Mouse (Mus musculus): ENCODE measurements around the gene Myh6. TPM values are rescaled to one million over a fixed set of nuclear protein-coding genes. Genes with fewer than 3 reads are reported as not detected.

The Myh6 gene
- polyA plus RNA-seq, 1 experiment, result 1.4 TPM

DNA sequence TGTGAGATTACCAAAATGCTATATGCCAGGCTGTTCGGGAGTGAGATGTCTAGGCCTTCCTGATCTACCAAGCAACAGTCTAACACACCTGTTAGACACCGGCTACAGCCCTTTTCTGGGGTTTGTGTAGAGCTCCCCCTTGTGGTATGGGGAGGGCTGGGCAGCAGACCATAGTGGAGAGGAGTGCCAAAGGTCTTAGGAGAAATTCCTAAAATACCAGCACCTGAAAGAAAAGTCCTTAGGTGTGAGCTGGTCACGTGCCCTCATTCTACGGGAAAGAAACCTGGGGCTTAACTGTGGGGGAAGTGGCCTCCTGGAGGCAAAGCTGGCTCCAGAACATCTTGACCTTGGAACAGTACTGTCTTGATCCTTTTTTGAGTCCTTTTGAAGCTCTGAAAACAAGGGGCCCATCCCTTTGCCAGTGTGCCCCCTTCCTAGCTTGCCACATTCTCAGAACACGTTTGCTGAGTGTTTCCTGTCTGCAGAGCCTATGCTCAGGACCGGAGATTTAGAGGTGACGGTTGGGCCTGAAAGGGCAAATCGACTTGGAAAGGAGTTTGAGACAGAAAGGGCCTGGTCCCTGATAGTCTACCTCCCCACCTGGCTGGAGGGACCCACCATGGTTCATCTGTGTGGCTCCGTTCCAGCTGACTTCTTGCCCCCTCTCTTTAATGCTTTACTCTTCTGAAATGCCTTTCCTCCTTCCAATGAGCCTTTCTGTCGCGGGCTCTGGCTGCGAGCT lies 27.1 kb downstream of the Myh6 start:
- H3K27ac ChIP-seq (ENCODE audit: control insufficient read depth, insufficient read depth, low read depth, low read length), result no peak overlapping the region
- TF ChIP-seq POLR2A (IDR thresholded peaks at IDR 0.05; ENCODE audit: control insufficient read depth, low read depth, low read length) (no peak), CTCF (IDR thresholded peaks at IDR 0.05; ENCODE audit: control insufficient read depth, insufficient read depth, insufficient replicate concordance, low read depth, low read length) (peak; percentile 67; the same call in 1 of the 2 replicates)
- H3K4me1 ChIP-seq (ENCODE audit: control insufficient read depth, insufficient read depth, low read length), result no peaks in the 10 kb centered on the region
- H3K36me3 ChIP-seq (ENCODE audit: control insufficient read depth, insufficient read depth, low read length), result no peaks in the 10 kb centered on the region
- H3K27me3 ChIP-seq (ENCODE audit: control insufficient read depth, insufficient read depth, low read length), result no peaks in the 10 kb centered on the region
- H3K4me3 ChIP-seq (ENCODE audit: control insufficient read depth, low read depth, low read length), result no peak overlapping the region

DNA sequence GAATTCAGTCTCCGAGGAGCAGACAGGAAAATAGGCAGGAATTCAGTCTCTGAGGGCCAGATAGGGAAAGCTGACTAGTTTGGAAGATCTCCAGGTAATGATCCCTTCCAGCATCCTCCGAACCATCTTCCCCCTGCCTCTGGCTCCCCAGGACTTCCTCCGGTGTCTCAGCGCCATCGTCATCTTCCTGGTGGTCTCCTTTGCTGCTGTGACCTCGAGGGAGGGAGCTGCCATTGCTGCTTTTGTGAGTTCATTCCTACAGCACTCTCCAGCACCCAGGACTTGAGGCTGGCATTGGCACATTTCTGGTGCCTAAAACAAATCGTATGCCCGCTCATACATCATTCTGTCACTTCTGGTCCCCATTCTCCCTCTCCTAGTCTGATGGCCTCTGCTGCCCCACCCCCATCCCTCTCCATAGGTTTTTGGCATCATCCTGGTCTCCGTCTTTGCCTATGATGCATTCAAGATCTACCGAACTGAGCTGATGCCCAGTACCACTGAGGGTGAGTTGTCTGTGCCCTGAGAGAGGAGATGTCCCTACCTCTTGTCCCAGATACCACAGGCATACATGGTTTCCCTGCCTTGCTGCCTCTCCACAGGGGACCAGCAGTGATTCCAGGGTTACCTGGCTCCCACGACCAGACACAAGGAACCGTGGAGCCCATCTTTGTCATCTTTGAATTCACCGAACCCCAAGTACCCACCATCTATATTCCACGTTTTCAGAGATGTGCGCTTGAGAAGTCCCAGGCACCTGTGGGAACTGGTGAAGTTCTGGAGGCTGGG lies 28.1 kb downstream of the Myh6 start:
- H3K27me3 ChIP-seq (ENCODE audit: control insufficient read depth, insufficient read depth, low read length), result no peaks in the 10 kb centered on the region
- H3K27ac ChIP-seq (ENCODE audit: control insufficient read depth, insufficient read depth, low read depth, low read length), result no peak overlapping the region

DNA sequence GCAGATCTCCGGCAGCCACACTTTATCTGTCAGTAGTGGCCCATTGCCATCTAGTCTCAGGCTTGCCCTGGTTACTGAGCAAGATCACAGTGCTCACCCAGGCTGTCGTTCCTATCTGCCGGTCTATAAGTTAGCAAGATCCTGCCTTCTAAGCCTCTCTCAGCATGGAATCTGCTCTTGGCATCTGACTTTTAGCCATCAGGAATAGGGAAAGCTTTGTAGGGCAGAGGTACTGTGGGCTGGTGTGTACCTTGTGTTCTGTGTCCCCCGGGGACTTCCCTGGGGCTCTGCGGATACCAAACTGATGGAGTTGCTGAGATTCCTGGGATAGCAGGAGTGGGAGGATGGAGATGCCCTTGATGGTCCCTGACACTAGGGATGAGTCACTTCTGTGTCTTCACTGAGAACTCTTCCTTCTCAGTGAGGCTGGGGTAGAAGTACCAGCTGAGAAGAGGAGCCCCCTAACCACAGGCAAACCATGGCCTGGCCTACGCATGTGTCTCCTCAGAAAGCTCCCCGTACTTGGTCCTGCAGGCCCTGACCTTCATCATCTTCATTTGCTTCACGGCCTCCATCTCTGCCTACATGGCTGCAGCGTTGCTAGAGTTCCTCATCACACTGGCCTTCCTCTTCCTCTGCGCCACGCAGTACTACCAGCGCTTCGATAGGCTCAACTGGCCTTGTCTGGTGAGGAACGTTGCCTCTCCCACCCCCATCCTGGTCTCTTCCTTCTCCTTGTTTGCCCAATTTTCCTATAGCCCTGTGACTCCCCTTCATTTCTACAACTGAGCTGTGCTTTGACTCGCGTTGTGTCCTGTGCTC lies 29.2 kb downstream of the Myh6 start:
- TF ChIP-seq POLR2A (IDR thresholded peaks at IDR 0.05; ENCODE audit: control insufficient read depth, low read depth, low read length) (no peak), CTCF (IDR thresholded peaks at IDR 0.05; ENCODE audit: control insufficient read depth, insufficient read depth, insufficient replicate concordance, low read depth, low read length) (no peak)
- Histone ChIP-seq H3K27me3 (ENCODE audit: control insufficient read depth, insufficient read depth, low read length) (no peaks in the 10 kb centered on the region), H3K4me1 (ENCODE audit: control insufficient read depth, insufficient read depth, low read length) (no peaks in the 10 kb centered on the region), H3K27ac (ENCODE audit: control insufficient read depth, insufficient read depth, low read depth, low read length) (no peak overlapping the region), H3K4me3 (ENCODE audit: control insufficient read depth, low read depth, low read length) (no peak overlapping the region), H3K36me3 (ENCODE audit: control insufficient read depth, insufficient read depth, low read length) (no peaks in the 10 kb centered on the region)

More for the DNA sequence above, 28.1 kb downstream of the Myh6 start:
- H3K4me1 ChIP-seq (ENCODE audit: control insufficient read depth, insufficient read depth, low read length), result no peaks in the 10 kb centered on the region
- H3K36me3 ChIP-seq (ENCODE audit: control insufficient read depth, insufficient read depth, low read length), result no peaks in the 10 kb centered on the region
- H3K4me3 ChIP-seq (ENCODE audit: control insufficient read depth, low read depth, low read length), result no peak overlapping the region
- TF ChIP-seq POLR2A (IDR thresholded peaks at IDR 0.05; ENCODE audit: control insufficient read depth, low read depth, low read length) (no peak), CTCF (IDR thresholded peaks at IDR 0.05; ENCODE audit: control insufficient read depth, insufficient read depth, insufficient replicate concordance, low read depth, low read length) (no peak)

- H3K4me1 ChIP-seq (ENCODE audit: control insufficient read depth, insufficient read depth, low read length), result no peaks in the 10 kb centered on the region
- no peaks in the 10 kb centered on the region for H3K27me3 ChIP-seq (ENCODE audit: control insufficient read depth, insufficient read depth, low read length)
- no peak overlapping the region for H3K4me3 ChIP-seq (ENCODE audit: control insufficient read depth, low read depth, low read length)
- no peak overlapping the region for H3K27ac ChIP-seq (ENCODE audit: control insufficient read depth, insufficient read depth, low read depth, low read length)
- no peaks in the 10 kb centered on the region for H3K36me3 ChIP-seq (ENCODE audit: control insufficient read depth, insufficient read depth, low read length)
- no peak for TF ChIP-seq POLR2A (IDR thresholded peaks at IDR 0.05; ENCODE audit: control insufficient read depth, low read depth, low read length)
- TF ChIP-seq CTCF (IDR thresholded peaks at IDR 0.05; ENCODE audit: control insufficient read depth, insufficient read depth, insufficient replicate concordance, low read depth, low read length), result no peak
These were observed 29.9 kb downstream of the Myh6 start for GRCm38 (mm10) chr14:54936831-54937160.

DNA sequence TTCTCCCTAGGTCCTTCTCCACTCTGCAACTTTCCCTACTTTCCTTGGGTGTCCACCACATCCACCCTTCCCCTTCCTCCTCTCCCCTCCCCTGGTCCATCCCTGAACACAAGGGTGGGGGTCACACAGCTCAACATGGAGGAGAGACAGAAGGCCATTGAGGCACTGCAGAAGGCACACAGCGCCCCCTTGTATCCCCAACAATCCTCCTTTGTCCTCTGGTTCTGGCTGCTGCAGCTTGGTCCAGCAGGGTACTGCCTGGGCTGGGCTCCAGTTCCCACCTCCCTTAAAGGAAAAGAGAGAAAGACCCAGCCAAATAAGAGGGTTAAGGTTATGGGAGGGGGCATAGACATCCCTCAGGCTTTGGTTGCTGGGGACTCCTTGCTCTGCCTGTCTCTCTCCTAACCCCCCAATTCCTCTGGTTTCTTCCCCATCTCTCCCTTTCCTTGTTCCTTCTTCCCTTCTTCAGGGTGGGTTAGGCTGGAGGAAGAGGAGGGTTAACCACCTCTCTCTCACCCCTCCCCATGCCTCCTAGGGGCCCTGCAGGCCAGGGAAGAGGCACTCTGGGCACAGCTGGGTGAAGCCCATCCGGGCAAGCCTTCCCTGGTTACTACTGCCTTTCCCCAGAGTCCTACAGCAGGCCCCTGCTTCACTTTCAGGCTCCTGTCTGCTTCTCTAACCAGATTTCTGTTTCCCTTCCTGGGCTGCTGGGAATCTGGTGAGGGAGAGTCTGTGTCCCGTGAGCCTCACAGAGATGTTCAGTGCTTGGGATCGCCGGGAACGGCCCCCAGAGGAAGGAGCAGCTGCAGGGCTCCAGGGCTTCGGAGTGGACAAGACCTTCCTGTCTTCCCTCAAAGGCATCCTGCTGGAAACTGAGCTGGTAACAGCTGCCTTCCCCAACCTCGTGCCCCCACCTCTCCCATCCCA lies 30.6 kb downstream of the Myh6 start, which contains the start of gene Cmtm5:
Cmtm5 (plus strand) TSS at position 358 of the 927 bp plus-strand sequence.
- Histone ChIP-seq H3K4me1 (ENCODE audit: control insufficient read depth, insufficient read depth, low read length) (no peaks in the 10 kb centered on the region), H3K27ac (ENCODE audit: control insufficient read depth, insufficient read depth, low read depth, low read length) (no peak within 1 kb of the TSS), H3K36me3 (ENCODE audit: control insufficient read depth, insufficient read depth, low read length) (no peaks in the 10 kb centered on the region), H3K4me3 (ENCODE audit: control insufficient read depth, low read depth, low read length) (no peak within 1 kb of the TSS), H3K27me3 (ENCODE audit: control insufficient read depth, insufficient read depth, low read length) (no peaks in the 10 kb centered on the region)
- TF ChIP-seq POLR2A (IDR thresholded peaks at IDR 0.05; ENCODE audit: control insufficient read depth, low read depth, low read length) (no peak), CTCF (IDR thresholded peaks at IDR 0.05; ENCODE audit: control insufficient read depth, insufficient read depth, insufficient replicate concordance, low read depth, low read length) (no peak)

DNA sequence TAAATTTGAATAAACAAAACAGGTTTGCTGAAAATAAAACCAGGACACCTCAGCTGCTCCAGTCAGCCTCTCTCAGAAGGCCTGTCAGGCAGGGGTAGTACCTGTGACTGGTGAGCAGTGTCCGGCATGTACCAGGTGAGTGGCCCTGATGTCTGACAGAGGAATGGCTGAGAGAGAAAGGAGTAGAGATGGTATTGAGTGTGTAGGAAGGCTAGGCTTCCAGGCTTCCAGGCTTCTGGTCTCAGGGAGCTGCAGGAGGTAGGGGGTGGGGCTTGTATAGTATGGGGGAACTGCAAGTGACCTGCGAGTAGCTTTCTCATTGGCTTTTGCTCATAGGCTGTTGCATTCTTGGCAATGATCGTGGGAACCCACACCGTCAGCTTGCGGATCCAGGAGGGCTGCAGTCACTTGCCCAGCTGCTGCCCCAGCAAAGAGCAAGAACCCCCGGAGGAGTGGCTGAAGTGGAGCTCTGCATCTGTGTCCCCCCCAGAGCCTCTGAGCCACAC lies 34.0 kb downstream of the Myh6 start, which contains the start of gene Il25:
Il25 (plus strand) TSS at position 51 of the 506 bp plus-strand sequence.
- Histone ChIP-seq H3K36me3 (ENCODE audit: control insufficient read depth, insufficient read depth, low read length) (no peaks in the 10 kb centered on the region), H3K4me1 (ENCODE audit: control insufficient read depth, insufficient read depth, low read length) (no peaks in the 10 kb centered on the region), H3K27ac (ENCODE audit: control insufficient read depth, insufficient read depth, low read depth, low read length) (no peak within 1 kb of the TSS), H3K4me3 (ENCODE audit: control insufficient read depth, low read depth, low read length) (no peak within 1 kb of the TSS), H3K27me3 (ENCODE audit: control insufficient read depth, insufficient read depth, low read length) (no peaks in the 10 kb centered on the region)
- TF ChIP-seq POLR2A (IDR thresholded peaks at IDR 0.05; ENCODE audit: control insufficient read depth, low read depth, low read length), result no peak
- TF ChIP-seq CTCF (IDR thresholded peaks at IDR 0.05; ENCODE audit: control insufficient read depth, insufficient read depth, insufficient replicate concordance, low read depth, low read length), result no peak
